Mouse (Mus musculus) liver, embryonic 14.5 days (tissue): ENCODE results near the gene Cdh13. TPM values are rescaled to one million over a fixed set of nuclear protein-coding genes. Genes with fewer than 3 reads are reported as not detected.

ENCODE experiments used
- ATAC-seq: fragments of 200-750 bp; cut with Nextera tagmentation; 2 replicates; pipeline ENCODE4 v1.8.0; 2017; ENCODE audit warnings: moderate number of reproducible peaks, mild to moderate bottlenecking, moderate library complexity; ENCODE audit not compliant: insufficient read depth
- DNase-seq, 3 experiments: peaks; one replicate each; pipeline ENCODE4 v3.0.0-alpha.2; 2012 to 2013; ENCODE audit warnings: low read depth in 3 of 3, low spot score in 3 of 3
- H3K27ac ChIP-seq: fragments of 300-500 bp; sonication (generic); 2 replicates; pipeline ENCODE4 v1.5.1; 2014; ENCODE audit warnings: moderate library complexity, mild to moderate bottlenecking, control low read depth, inconsistent platforms
- H3K27me3 ChIP-seq: fragments of 300-500 bp; sonication (generic); 2 replicates; pipeline ENCODE4 v1.6.1; 2014; ENCODE audit warnings: mild to moderate bottlenecking, low read length, moderate library complexity; ENCODE audit not compliant: control insufficient read depth, insufficient read depth
- H3K36me3 ChIP-seq: fragments of 300-500 bp; sonication (generic); replicated peaks from 2 replicates; pipeline ENCODE4 v1.6.1; 2014; ENCODE audit warnings: low read depth; ENCODE audit not compliant: control insufficient read depth, insufficient read depth
- H3K4me1 ChIP-seq, 2 experiments: fragments of 200-500 bp in 1 of 2; fragments of 300-500 bp in 1 of 2; sonication (generic) in 1 of 2; replicated peaks; 2 replicates each; pipeline ENCODE4 v1.6.1; 2012 to 2014; ENCODE audit warnings: antibody characterized with exemption in 1 of 2, inconsistent platforms in 1 of 2, low read length in 1 of 2; ENCODE audit not compliant: control insufficient read depth in 2 of 2, insufficient read depth in 2 of 2
- H3K4me2 ChIP-seq: fragments of 300-500 bp; sonication (generic); 2 replicates; pipeline ENCODE4 v1.6.1; 2014; ENCODE audit warnings: low read depth, mild to moderate bottlenecking, control low read depth, moderate library complexity
- H3K4me3 ChIP-seq, 2 experiments: fragments of 200-500 bp in 1 of 2; fragments of 300-500 bp in 1 of 2; sonication (generic) in 1 of 2; 2 replicates each; pipeline ENCODE4 v1.5.1; 2012 to 2014; ENCODE audit warnings: low read depth in 2 of 2, low read length in 2 of 2, mild to moderate bottlenecking in 2 of 2, control low read depth in 1 of 2, inconsistent platforms in 1 of 2, moderate library complexity in 1 of 2; ENCODE audit not compliant: insufficient read depth in 1 of 2
- H3K9ac ChIP-seq: fragments of 300-500 bp; sonication (generic); replicated peaks from 2 replicates; pipeline ENCODE4 v1.6.1; 2014; ENCODE audit warnings: mild to moderate bottlenecking, control low read depth, moderate library complexity
- H3K9me3 ChIP-seq: fragments of 300-500 bp; sonication (generic); 2 replicates; pipeline ENCODE4 v1.6.1; 2016; ENCODE audit warnings: low read length, mixed read lengths; ENCODE audit not compliant: control insufficient read depth
- CTCF ChIP-seq: IDR thresholded peaks from 2 replicates; pipeline ENCODE4 v1.5.1; 2016; ENCODE audit warnings: antibody characterized with exemption, low read depth, control low read depth
- EP300 ChIP-seq: IDR thresholded peaks from 2 replicates; pipeline ENCODE4 v1.6.1; 2016; ENCODE audit warnings: antibody characterized with exemption, low read depth
- WGBS: fragments of 180-500 bp; shearing (Covaris S2); extraction: QIAGEN DNeasy Blood & Tissue Kit; methylation state at CpG from one replicate; pipeline ENCODE4 v1.1.7; 2014; ENCODE audit not compliant: insufficient replicate concordance; 5-methylcytosine and 5-hydroxymethylcytosine counted together
- polyA plus RNA-seq, 2 experiments: library from polyadenylated mRNA; depleted of rRNA in 1 of 2; stranded (reverse) in 1 of 2; unstranded in 1 of 2; fragments of >200 nt; fragmentation: Nextera tagmentation in 1 of 2; extraction: Ambion mirVana in 1 of 2; gene quantifications; 2 replicates each; pipeline versions ENCODE4 v1.2.1 to v1.2.3; 2012 to 2014

Cdh13 gene
- polyA plus RNA-seq, 2 experiments = 0.15 to 0.43 TPM

DNA sequence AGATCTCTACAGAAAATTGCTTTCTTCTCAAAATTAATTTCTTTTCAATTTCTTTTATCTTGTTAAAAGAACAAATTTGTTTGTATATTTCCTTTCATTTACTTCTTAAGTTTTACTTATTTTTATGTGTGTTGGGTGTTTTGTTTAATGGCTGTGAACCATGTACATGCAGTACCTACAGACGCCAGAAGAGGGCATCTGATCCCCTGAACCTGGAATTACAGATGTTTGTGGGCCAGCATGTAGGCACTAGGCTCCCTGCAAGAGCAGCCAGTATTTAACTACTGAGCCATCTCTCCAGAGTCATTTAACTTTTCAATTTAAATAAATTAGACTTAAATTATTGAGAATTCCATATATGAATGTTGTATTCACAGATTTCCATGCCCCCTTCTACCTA lies 941.0 kb downstream of the Cdh13 start:
- ATAC-seq (no peak), DNase-seq (no peak)
- H3K4me3 ChIP-seq = no peak overlapping the region
- no peaks in the 10 kb centered on the region for H3K4me1 ChIP-seq
- TF ChIP-seq CTCF = peak; percentile 57
- TF ChIP-seq EP300 = no peak
- WGBS = 0% methylated on average over 1 of the region's 1 CpGs
- no peak overlapping the region for H3K4me2 ChIP-seq
- no peaks in the 10 kb centered on the region for H3K27me3 ChIP-seq
- H3K9ac ChIP-seq = no peak overlapping the region
- no peaks in the 10 kb centered on the region for H3K9me3 ChIP-seq
- H3K36me3 ChIP-seq = no peaks in the 10 kb centered on the region
- no peak overlapping the region for H3K27ac ChIP-seq

- H3K27me3 ChIP-seq = no peaks in the 10 kb centered on the region
- H3K9me3 ChIP-seq = no peaks in the 10 kb centered on the region
- H3K9ac ChIP-seq = no peak overlapping the region
- H3K36me3 ChIP-seq = no peaks in the 10 kb centered on the region
- no peak overlapping the region for H3K27ac ChIP-seq
- TF ChIP-seq EP300 = no peak
- no peak for TF ChIP-seq CTCF
- H3K4me1 ChIP-seq = no peaks in the 10 kb centered on the region
- DNase-seq = no peak
- no peak overlapping the region for H3K4me2 ChIP-seq
- WGBS = 26% methylated on average over 4 of the region's 4 CpGs
- no peak for ATAC-seq
- no peak overlapping the region for H3K4me3 ChIP-seq
These were observed 961.6 kb downstream of the Cdh13 start for GRCm38 (mm10) chr8:119245181-119245580.

DNA sequence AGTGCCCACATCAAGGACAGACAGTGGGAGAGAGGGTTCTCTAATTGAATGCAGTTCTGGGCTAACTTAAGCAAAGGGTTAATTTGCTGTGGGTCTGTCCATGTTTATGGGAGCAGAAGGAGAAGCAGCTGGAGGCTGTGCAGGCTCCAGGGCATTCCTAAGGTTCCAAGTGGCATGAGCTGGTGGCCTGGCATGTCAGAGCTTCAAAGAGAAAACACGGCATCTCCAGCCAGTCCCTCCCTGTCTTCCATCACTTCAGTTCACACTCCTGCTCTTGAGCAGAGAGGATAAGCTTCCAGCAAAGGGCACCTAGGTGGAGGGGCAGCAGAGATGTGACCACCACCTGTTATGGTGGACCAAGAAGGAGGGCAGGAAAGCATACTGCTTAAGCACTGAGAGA lies 962.1 kb downstream of the Cdh13 start:
- no peak for TF ChIP-seq EP300
- no peak for TF ChIP-seq CTCF
- Histone ChIP-seq H3K4me3 (no peak overlapping the region), H3K27me3 (no peaks in the 10 kb centered on the region), H3K36me3 (no peaks in the 10 kb centered on the region), H3K9me3 (no peaks in the 10 kb centered on the region), H3K4me1 (no peaks in the 10 kb centered on the region), H3K27ac (no peak overlapping the region), H3K4me2 (no peak overlapping the region), H3K9ac (no peak overlapping the region)
- ATAC-seq (no peak), DNase-seq (no peak)
- WGBS = 43% methylated on average over 1 of the region's 1 CpGs

GRCm38 (mm10) chr8:119254358-119254757 lies 970.8 kb downstream of the Cdh13 start:
- H3K27ac ChIP-seq = no peak overlapping the region
- ATAC-seq = no peak
- H3K36me3 ChIP-seq = no peaks in the 10 kb centered on the region
- H3K4me2 ChIP-seq = no peak overlapping the region
- no peak overlapping the region for H3K4me3 ChIP-seq
- no peaks in the 10 kb centered on the region; the same call in 1 of the 2 replicates for H3K9me3 ChIP-seq
- 76% methylated on average over 3 of the region's 3 CpGs for WGBS
- no peaks in the 10 kb centered on the region for H3K27me3 ChIP-seq
- H3K4me1 ChIP-seq = no peaks in the 10 kb centered on the region
- TF ChIP-seq EP300 (no peak), CTCF (no peak)
- no peak for DNase-seq
- no peak overlapping the region for H3K9ac ChIP-seq

- Histone ChIP-seq H3K9me3 (no peaks in the 10 kb centered on the region; the same call in 1 of the 2 replicates), H3K4me1 (no peaks in the 10 kb centered on the region), H3K36me3 (no peaks in the 10 kb centered on the region), H3K4me2 (no peak overlapping the region), H3K9ac (no peak overlapping the region), H3K4me3 (no peak overlapping the region), H3K27me3 (no peaks in the 10 kb centered on the region), H3K27ac (no peak overlapping the region)
- TF ChIP-seq CTCF (no peak), EP300 (no peak)
- no peak for DNase-seq
- 31% methylated on average over 11 of the region's 11 CpGs for WGBS
- no peak for ATAC-seq
These were observed 975.1 kb downstream of the Cdh13 start for GRCm38 (mm10) chr8:119258642-119259041.
